Mouse (Mus musculus): ENCODE measurements at regions not wholly inside any gene's neighbourhood (a gene's known extent, or its start where the extent isn't known, plus 50 kb on each side); places are given as distances from the start of the nearest gene placed in this dataset.

DNA sequence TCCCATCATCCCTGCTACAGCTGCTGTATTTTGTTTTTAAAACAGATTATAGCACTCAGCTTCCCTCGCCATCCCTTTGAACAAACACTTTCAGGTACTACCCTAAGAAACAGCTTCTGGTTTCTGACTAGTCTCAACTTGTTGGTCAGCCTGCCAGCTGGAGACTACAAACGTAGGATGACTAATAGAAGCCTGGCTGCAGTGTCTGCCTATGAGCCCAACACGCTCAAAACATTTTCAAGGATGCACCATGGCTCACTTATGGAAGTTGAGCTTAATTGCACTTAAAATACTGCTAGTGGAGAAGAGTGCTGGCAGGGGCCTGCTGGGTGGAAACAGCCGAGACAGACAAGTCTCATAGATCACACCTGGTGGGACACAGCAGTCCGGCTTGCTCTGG, 234.4 kb upstream of the Tenm4 start:
- H3K27ac ChIP-seq: no peak overlapping the region
- H3K4me3 ChIP-seq: no peak overlapping the region
- H3K4me2 ChIP-seq: no peak overlapping the region
- H3K9me3 ChIP-seq: no peaks in the 10 kb centered on the region
- H3K9ac ChIP-seq: no peak overlapping the region
- H3K4me1 ChIP-seq (replicated peaks): no peaks in the 10 kb centered on the region
- H3K27me3 ChIP-seq: no peaks in the 10 kb centered on the region
- ATAC-seq (ENCODE audit: low FRiP score): no peak
- 87% methylated on average over 5 of the region's 5 CpGs for WGBS
- H3K36me3 ChIP-seq: no peaks in the 10 kb centered on the region

- Histone ChIP-seq H3K9me3 (no peaks in the 10 kb centered on the region), H3K4me3 (no peak overlapping the region), H3K4me1 (replicated peaks) (no peaks in the 10 kb centered on the region), H3K9ac (no peak overlapping the region), H3K36me3 (no peaks in the 10 kb centered on the region), H3K27me3 (no peaks in the 10 kb centered on the region), H3K27ac (no peak overlapping the region), H3K4me2 (no peak overlapping the region)
- WGBS: 88% methylated on average over 6 of the region's 6 CpGs
- ATAC-seq (ENCODE audit: low FRiP score): no peak
Observed at GRCm38 (mm10) chr7:95943420-95943819, 227.6 kb upstream of the Tenm4 start.

- WGBS: 92% methylated on average over 2 of the region's 2 CpGs
- no peak overlapping the region for H3K27ac ChIP-seq
- ATAC-seq (ENCODE audit: low FRiP score): no peak
Observed at GRCm38 (mm10) chr7:95952395-95952794, 218.7 kb upstream of the Tenm4 start.

DNA sequence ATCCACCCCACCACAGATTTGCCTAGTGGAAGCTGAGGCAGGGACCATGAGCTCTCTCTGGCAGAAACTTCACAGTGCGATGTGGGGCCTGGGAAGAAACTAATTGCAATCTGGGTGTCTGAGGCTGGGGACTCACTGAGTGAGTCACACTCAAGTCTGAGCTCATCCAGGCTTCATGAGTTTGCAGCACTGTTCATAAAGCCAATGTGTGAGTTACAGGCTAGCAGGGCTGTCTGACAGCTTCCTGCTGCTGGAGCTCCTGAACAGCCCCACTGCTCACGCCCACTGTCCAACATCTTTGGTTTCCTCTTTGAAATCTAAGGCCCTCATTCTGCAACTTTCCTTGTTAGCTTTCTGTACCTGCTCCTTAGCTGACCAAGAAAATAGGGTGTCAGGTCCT, 216.5 kb upstream of the Tenm4 start:
- no peak overlapping the region for H3K4me2 ChIP-seq
- 93% methylated on average over 2 of the region's 2 CpGs for WGBS

More at GRCm38 (mm10) chr7:95952395-95952794, 218.7 kb upstream of the Tenm4 start:
- Histone ChIP-seq H3K9me3 (no peaks in the 10 kb centered on the region), H3K4me3 (no peak overlapping the region), H3K36me3 (no peaks in the 10 kb centered on the region), H3K4me2 (no peak overlapping the region), H3K27me3 (no peaks in the 10 kb centered on the region), H3K9ac (no peak overlapping the region), H3K4me1 (replicated peaks) (no peaks in the 10 kb centered on the region)

DNA sequence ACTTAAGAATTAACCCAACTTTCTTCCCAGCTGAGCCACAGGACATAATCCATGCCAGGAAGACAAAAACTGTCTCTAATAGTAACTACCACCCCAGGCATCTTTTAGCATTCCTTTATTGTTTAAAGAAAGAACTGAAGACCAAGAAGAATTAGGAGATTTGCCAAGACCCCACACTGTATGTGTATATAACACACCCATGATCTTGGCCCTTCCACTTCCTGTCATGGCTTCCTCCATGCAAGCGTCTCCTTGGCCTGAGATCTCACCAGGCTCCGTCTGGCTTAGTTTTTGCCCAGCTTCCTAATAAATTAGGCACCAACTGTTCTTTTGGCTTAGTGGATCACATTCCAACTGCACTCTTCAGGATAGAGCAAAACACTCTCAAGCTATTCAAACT, 215.9 kb upstream of the Tenm4 start:
- Histone ChIP-seq H3K4me2 (no peak overlapping the region), H3K9ac (no peak overlapping the region), H3K4me3 (no peak overlapping the region), H3K27me3 (no peaks in the 10 kb centered on the region), H3K4me1 (replicated peaks) (no peaks in the 10 kb centered on the region), H3K9me3 (no peaks in the 10 kb centered on the region), H3K36me3 (no peaks in the 10 kb centered on the region), H3K27ac (no peak overlapping the region)
- 79% methylated on average over 2 of the region's 2 CpGs for WGBS
- no peak for ATAC-seq (ENCODE audit: low FRiP score)

More for the DNA sequence above, 216.5 kb upstream of the Tenm4 start:
- ATAC-seq (ENCODE audit: low FRiP score): no peak
- Histone ChIP-seq H3K27ac (no peak overlapping the region), H3K9ac (no peak overlapping the region), H3K9me3 (no peaks in the 10 kb centered on the region), H3K4me3 (no peak overlapping the region), H3K36me3 (no peaks in the 10 kb centered on the region), H3K27me3 (no peaks in the 10 kb centered on the region), H3K4me1 (replicated peaks) (no peaks in the 10 kb centered on the region)

- Histone ChIP-seq H3K4me2 (no peak overlapping the region), H3K4me3 (no peak overlapping the region), H3K9me3 (no peaks in the 10 kb centered on the region), H3K27ac (no peak overlapping the region), H3K4me1 (replicated peaks) (no peaks in the 10 kb centered on the region), H3K27me3 (no peaks in the 10 kb centered on the region), H3K9ac (no peak overlapping the region), H3K36me3 (no peaks in the 10 kb centered on the region)
- 43% methylated on average over 4 of the region's 4 CpGs for WGBS
- ATAC-seq (ENCODE audit: low FRiP score): no peak
Observed at GRCm38 (mm10) chr7:95959068-95959467, 212.0 kb upstream of the Tenm4 start.

DNA sequence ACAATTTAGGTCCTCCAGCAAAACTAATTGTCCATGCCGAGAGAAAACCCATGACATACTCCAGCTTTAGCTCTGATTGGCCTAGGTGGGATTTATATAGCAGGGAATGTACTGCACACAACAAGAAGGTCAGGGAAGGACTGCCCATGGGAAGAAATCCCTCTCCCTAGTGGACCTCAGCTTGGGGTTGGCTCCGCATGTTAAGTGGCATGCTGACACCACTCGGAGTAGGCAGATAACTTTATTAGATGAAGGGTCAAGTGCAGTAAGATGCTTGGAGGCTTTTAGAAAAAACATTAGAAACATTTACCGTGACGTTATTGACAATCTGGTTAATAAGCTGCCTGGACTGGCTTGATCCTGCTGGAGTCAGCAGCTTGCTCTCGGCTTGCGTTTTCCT, 199.2 kb upstream of the Tenm4 start:
- no peak overlapping the region for H3K9ac ChIP-seq
- H3K36me3 ChIP-seq: no peaks in the 10 kb centered on the region
- no peak overlapping the region for H3K4me2 ChIP-seq
- no peaks in the 10 kb centered on the region for H3K9me3 ChIP-seq
- ATAC-seq (ENCODE audit: low FRiP score): no peak
- H3K27ac ChIP-seq: no peak overlapping the region
- no peaks in the 10 kb centered on the region for H3K4me1 ChIP-seq (replicated peaks)
- H3K4me3 ChIP-seq: no peak overlapping the region
- WGBS: 80% methylated on average over 7 of the region's 7 CpGs
- H3K27me3 ChIP-seq: no peaks in the 10 kb centered on the region

- Histone ChIP-seq H3K4me2 (no peak overlapping the region), H3K4me3 (no peak overlapping the region), H3K27ac (no peak overlapping the region), H3K27me3 (no peaks in the 10 kb centered on the region), H3K9me3 (no peaks in the 10 kb centered on the region), H3K36me3 (no peaks in the 10 kb centered on the region), H3K9ac (no peak overlapping the region), H3K4me1 (replicated peaks) (no peaks in the 10 kb centered on the region)
- no peak for ATAC-seq (ENCODE audit: low FRiP score)
- 58% methylated on average over 2 of the region's 2 CpGs for WGBS
Observed at GRCm38 (mm10) chr7:95974085-95974484, 197.0 kb upstream of the Tenm4 start.

DNA sequence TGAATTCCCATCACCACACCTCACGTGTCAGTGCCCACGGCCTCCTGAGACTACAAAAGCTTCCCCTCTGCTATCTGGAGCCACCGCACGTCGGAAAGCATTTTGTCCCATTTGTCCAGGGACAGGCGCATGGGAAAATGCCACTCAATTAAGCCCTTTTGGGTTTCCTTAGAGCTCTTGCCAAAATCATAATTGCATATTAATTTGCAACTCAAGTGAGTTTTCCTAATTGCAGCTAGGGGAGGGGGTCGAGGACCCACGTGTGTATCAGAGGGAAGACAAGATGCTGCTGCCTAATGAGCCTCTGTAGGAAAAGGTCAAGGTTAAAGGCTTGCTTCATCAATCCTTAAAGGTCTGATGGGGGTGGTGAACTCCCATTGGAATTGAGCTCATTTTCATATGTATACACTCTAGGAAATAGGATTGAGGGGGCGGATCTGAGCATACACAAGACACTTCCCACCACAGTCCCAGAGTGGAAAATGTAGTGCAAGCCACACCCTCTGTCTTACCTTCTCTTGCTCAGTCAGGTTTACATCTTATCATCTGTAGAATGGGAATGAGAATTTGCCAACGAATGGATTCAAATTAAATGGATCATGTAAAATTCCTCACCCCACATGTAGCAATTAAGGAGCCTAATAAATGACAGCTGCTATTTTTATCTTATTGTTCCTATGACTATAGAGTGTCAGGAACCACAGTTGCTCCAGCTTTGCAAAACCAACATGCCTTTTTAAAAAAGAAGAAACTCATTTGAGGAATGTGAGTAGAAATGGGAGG, 179.6 kb upstream of the Tenm4 start:
- peak; percentile 84 for ATAC-seq (ENCODE audit: low FRiP score)
- Histone ChIP-seq H3K27me3 (peaks cover 32% of the 10 kb centered on the region), H3K36me3 (no peaks in the 10 kb centered on the region), H3K4me2 (no peak overlapping the region), H3K9me3 (no peaks in the 10 kb centered on the region), H3K4me1 (replicated peaks) (peaks cover 12% of the 10 kb centered on the region; the same call in 1 of the 2 replicates), H3K9ac (no peak overlapping the region), H3K27ac (no peak overlapping the region), H3K4me3 (no peak overlapping the region)
- WGBS: 23% methylated on average over 10 of the region's 10 CpGs

GRCm38 (mm10) chr7:95992033-95992516, 179.0 kb upstream of the Tenm4 start:
- no peaks in the 10 kb centered on the region for H3K36me3 ChIP-seq
- ATAC-seq (ENCODE audit: low FRiP score): no peak
- H3K27ac ChIP-seq: no peak overlapping the region
- peaks cover 26% of the 10 kb centered on the region for H3K27me3 ChIP-seq
- H3K9me3 ChIP-seq: no peaks in the 10 kb centered on the region
- H3K4me2 ChIP-seq: no peak overlapping the region
- H3K4me3 ChIP-seq: no peak overlapping the region
- 95% methylated on average over 3 of the region's 3 CpGs for WGBS
- H3K9ac ChIP-seq: no peak overlapping the region
- peaks cover 12% of the 10 kb centered on the region; the same call in 1 of the 2 replicates for H3K4me1 ChIP-seq (replicated peaks)

- Histone ChIP-seq H3K4me3 (no peak overlapping the region), H3K4me1 (replicated peaks) (peaks cover 12% of the 10 kb centered on the region; the same call in 1 of the 2 replicates), H3K27me3 (peaks cover 25% of the 10 kb centered on the region), H3K4me2 (no peak overlapping the region), H3K9ac (no peak overlapping the region), H3K9me3 (no peaks in the 10 kb centered on the region), H3K27ac (no peak overlapping the region), H3K36me3 (no peaks in the 10 kb centered on the region)
- ATAC-seq (ENCODE audit: low FRiP score): no peak
- 90% methylated on average over 3 of the region's 3 CpGs for WGBS
Observed at GRCm38 (mm10) chr7:95992521-95992920, 178.5 kb upstream of the Tenm4 start.

DNA sequence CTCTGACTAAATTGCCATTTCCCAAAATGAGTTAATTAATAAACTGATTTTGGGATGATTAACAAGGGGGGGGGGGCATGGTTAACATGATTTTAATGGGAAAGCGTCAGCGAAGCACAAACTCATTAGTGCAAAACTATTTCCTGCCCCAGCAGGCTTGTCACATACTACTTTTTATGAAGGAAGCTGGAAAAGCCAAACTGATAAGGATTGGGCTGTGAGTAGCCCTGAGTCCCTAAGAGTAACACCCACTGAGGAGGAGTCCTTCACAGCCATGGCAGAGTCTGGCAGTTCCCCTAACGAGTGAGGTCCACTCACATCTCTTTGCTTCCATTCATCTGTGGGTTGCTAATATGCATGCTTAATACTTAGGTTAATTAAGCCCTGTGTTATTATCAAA, 173.9 kb upstream of the Tenm4 start:
- Histone ChIP-seq H3K36me3 (no peaks in the 10 kb centered on the region), H3K4me1 (replicated peaks) (0 out of 2 replicates have a peak, but pooled peaks cover 3% of the 10 kb centered on the region), H3K27ac (no peak overlapping the region), H3K4me3 (no peak overlapping the region), H3K27me3 (peaks cover 26% of the 10 kb centered on the region), H3K9ac (no peak overlapping the region), H3K4me2 (no peak overlapping the region), H3K9me3 (no peaks in the 10 kb centered on the region)
- no peak for ATAC-seq (ENCODE audit: low FRiP score)
- 69% methylated on average over 3 of the region's 3 CpGs for WGBS

GRCm38 (mm10) chr7:95999189-95999588, 171.9 kb upstream of the Tenm4 start:
- no peaks in the 10 kb centered on the region for H3K9me3 ChIP-seq
- no peak overlapping the region for H3K9ac ChIP-seq
- no peak overlapping the region for H3K27ac ChIP-seq
- no peak for ATAC-seq (ENCODE audit: low FRiP score)
- peaks cover 20% of the 10 kb centered on the region for H3K27me3 ChIP-seq
- no peaks in the 10 kb centered on the region for H3K36me3 ChIP-seq
- no peak overlapping the region for H3K4me3 ChIP-seq
- H3K4me2 ChIP-seq: no peak overlapping the region
- H3K4me1 ChIP-seq (replicated peaks): 0 out of 2 replicates have a peak, but pooled peaks cover 3% of the 10 kb centered on the region
- 23% methylated on average over 4 of the region's 4 CpGs for WGBS
